Mouse (Mus musculus) spleen, adult 2 months (tissue): ENCODE results near the gene Mrpl14. TPM values are rescaled to one million over a fixed set of nuclear protein-coding genes. Genes with fewer than 3 reads are reported as not detected.

Source experiments
- DNase-seq, 2 experiments: peaks; one replicate each; pipeline versions ENCODE4 v3.0.0 to v3.0.0-alpha.2; 2012 to 2021; ENCODE audit warnings: low spot score in 2 of 2, low read depth in 1 of 2
- H3K27ac ChIP-seq: fragments of 200-500 bp; 2 replicates; pipeline ENCODE4 v1.5.1; 2012; ENCODE audit warnings: low read length, inconsistent platforms; ENCODE audit not compliant: insufficient read depth
- H3K27me3 ChIP-seq: fragments of 200-500 bp; 2 replicates; pipeline ENCODE4 v1.6.1; 2012; ENCODE audit warnings: mild to moderate bottlenecking, moderate library complexity, low read length, inconsistent platforms; ENCODE audit not compliant: control insufficient read depth, insufficient read depth
- H3K36me3 ChIP-seq: fragments of 200-500 bp; 2 replicates; pipeline ENCODE4 v1.6.1; 2012; ENCODE audit warnings: mild to moderate bottlenecking, low read length, inconsistent platforms; ENCODE audit not compliant: control insufficient read depth, insufficient read depth
- H3K4me1 ChIP-seq: fragments of 200-500 bp; 2 replicates; pipeline ENCODE4 v1.6.1; 2011; ENCODE audit warnings: inconsistent platforms; ENCODE audit not compliant: control insufficient read depth, insufficient read depth, insufficient read length
- H3K4me3 ChIP-seq: fragments of 200-500 bp; 2 replicates; pipeline ENCODE4 v1.5.1; 2011; ENCODE audit warnings: mild to moderate bottlenecking, inconsistent platforms; ENCODE audit not compliant: insufficient read depth, insufficient read length; ENCODE audit errors: extremely low read depth
- CTCF ChIP-seq: fragments of 200-500 bp; IDR thresholded peaks from 2 replicates; pipeline ENCODE4 v1.5.1; 2011; ENCODE audit warnings: mild to moderate bottlenecking, inconsistent platforms; ENCODE audit not compliant: insufficient read depth, insufficient read length, insufficient replicate concordance; ENCODE audit errors: extremely low read depth
- POLR2A ChIP-seq: fragments of 200-500 bp; IDR thresholded peaks from 2 replicates; pipeline ENCODE4 v1.6.1; 2011; ENCODE audit warnings: low read depth, low read length, inconsistent platforms
- WGBS: fragments of 180-500 bp; shearing (Covaris S2); methylation state at CpG from one replicate; pipeline ENCODE4 v1.1.7; 2018; 5-methylcytosine and 5-hydroxymethylcytosine counted together
- polyA plus RNA-seq: library from polyadenylated mRNA; depleted of rRNA; stranded (reverse); fragments of >200 nt; gene quantifications from 2 replicates; pipeline ENCODE4 v1.2.3, GENCODE M21; 2012

Mrpl14 gene
- polyA plus RNA-seq, 1 experiment, result 54.1 TPM

DNA sequence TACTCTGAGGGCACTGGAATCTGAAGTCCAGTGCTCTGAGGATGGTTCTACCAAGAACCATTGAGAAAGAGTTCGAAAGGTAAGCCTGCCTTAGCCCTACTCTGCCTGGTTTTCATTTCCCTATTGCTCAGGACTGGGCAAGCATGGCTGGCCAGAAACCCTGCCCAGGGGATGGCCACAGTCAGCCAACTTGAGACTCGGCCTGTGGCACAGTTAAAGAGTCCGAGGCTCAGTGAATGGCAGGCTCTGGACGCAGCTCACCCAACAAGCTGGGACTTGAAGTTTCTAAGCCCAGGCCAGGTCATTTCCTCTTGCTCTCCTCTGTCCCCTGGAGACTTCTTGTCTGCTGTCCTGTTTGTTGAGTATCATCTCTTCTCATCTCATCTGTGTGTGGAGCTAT, 44.6 kb downstream of the Mrpl14 start:
- Histone ChIP-seq H3K4me1 (peaks cover 5% of the 10 kb centered on the region), H3K27ac (no peak overlapping the region), H3K36me3 (no peaks in the 10 kb centered on the region), H3K27me3 (peaks cover 8% of the 10 kb centered on the region), H3K4me3 (no peak overlapping the region)
- whole genome bisulfite sequencing, result 97% methylated on average over 4 of the region's 4 CpGs
- TF ChIP-seq POLR2A, result no peak
- no peak for TF ChIP-seq CTCF
- DNase-seq, result no peak

DNA sequence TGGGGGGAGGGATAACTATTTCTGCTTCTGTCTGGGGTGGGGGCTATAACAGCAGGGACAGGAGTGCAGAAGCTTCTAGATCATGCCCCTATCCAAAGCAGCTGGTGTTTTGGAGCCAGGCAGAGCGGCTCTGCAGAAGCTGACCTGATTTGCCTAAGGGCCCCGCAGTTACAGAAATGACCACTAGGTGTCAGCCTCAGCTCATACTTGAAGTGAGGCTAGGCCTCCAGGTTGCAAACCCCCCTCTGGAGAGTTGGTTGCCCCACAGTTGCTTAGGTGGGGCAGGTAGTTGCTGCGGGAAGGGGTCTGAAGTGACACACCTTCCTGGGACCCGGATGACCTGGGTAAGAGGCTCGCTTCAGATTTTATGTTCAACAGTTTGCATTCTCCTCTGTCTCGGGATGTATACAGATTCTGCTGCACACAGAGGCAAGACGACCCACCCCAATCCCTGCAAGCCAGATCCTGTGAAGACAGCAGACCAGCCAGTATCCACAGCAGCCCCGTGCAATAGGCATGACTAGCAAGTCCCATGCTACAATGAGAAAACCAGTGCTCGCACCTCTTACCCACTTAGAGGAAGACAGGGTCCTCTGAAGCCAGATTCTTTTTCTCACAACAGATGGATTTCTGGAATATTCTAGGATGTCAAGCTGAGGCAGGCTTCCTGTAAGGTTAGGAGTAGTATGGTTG, 45.2 kb downstream of the Mrpl14 start:
- 37% methylated on average over 9 of the region's 9 CpGs for WGBS
- H3K27me3 ChIP-seq, result peaks cover 8% of the 10 kb centered on the region
- H3K4me1 ChIP-seq, result peaks cover 11% of the 10 kb centered on the region
- DNase-seq, result peak; percentile 62 to 77
- TF ChIP-seq CTCF (peak; percentile 90), POLR2A (no peak)
- no peak overlapping the region for H3K27ac ChIP-seq
- no peak overlapping the region for H3K4me3 ChIP-seq
- no peaks in the 10 kb centered on the region for H3K36me3 ChIP-seq

DNA sequence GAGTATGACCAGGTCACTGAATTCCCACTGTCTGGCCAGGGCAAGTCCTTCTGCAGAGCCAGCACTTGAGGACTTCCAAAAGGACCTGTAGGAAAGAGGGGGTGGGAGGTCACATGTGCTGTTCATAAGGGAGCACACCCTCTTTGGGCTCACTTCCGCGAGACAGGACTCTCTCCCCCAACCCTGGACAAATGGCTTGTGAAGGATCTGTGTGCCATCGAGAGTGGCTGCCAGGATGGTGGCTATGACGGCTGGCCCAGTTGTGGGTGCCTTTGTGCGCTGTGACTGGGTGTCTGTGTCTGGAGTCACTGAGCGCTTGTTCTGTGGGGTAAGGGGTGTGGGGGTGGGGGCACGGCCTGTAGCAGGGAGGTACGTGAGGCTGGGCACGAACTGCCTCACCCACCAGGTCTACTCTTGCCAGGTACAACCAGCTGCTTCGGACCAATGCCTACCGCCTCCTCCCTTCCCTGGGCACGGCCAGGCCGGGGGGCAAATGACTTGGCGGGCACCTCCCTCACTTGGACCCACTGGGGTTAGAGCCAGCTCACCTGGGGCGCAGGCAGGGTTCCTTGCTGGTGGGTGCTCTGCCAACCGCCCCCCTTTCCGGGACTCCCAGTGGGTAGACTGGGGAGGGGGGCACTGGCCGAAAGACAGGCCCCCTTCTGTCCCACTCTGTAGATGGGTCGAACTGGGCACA, 47.1 kb downstream of the Mrpl14 start:
- H3K4me1 ChIP-seq, result peaks cover 13% of the 10 kb centered on the region
- TF ChIP-seq CTCF, result no peak
- TF ChIP-seq POLR2A, result no peak
- 84% methylated on average over 18 of the region's 19 CpGs for WGBS
- no peak overlapping the region for H3K4me3 ChIP-seq
- H3K27me3 ChIP-seq, result peaks cover 11% of the 10 kb centered on the region
- no peaks in the 10 kb centered on the region for H3K36me3 ChIP-seq
- H3K27ac ChIP-seq, result no peak overlapping the region
- DNase-seq, result no peak

DNA sequence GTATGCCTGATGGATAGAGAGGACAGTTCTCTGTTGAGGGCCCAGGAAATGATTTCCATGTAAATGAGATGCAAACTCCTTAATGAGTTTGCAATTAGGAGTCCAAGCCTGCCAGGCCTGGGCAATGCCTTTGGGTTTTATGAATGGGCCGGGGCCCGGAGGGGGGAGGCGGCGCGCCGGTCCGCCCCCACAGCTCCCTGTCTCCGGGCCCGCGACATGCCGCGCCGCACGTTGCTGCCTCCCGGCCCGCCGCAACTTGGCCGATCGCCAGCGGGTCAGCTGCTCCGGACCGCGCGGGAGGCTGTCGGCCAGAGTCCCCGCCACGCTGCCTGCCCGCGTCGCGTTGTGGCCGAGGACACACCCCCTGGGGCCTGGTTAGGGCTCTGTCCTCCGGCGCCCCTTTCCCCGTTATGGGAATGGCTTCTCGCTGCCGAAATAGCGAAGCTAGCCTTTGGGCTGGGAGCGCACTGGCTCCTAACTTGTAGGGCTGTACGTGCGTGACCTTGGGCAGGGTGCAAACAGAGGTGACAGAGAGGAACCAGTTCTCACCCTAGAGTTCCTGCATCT, 47.7 kb downstream of the Mrpl14 start, which contains the start of gene 1600014C23Rik:
1600014C23Rik (minus strand) TSS at position 110 of the 567 bp plus-strand sequence.
- Histone ChIP-seq H3K27ac (no peak within 1 kb of the TSS), H3K27me3 (peaks cover 11% of the 10 kb centered on the region), H3K4me3 (no peak within 1 kb of the TSS), H3K36me3 (no peaks in the 10 kb centered on the region), H3K4me1 (peaks cover 13% of the 10 kb centered on the region)
- no peak for DNase-seq
- TF ChIP-seq CTCF (no peak), POLR2A (no peak)
- WGBS, result 5% methylated on average over 41 of the region's 41 CpGs

DNA sequence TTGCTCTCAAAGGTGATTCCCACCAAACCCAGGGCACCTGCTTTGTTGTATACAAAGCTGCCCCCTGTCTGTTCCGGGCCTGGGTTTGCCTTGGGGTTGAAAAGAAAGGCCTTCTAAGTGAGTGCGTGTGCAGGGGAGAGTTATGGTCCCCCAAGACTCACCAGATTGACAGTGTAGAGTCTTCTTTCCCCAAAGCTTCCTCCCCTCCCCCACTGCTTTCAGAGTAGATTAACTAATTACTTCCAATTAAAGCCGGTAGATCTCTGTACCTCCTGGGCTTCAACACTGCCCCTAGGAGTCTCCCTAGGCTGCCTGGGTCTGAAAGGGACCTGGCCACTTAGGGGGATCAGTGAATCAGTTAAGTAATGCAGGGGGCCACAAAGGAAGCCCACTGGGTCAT, 48.2 kb downstream of the Mrpl14 start:
- no peak overlapping the region for H3K27ac ChIP-seq
- 56% methylated on average over 3 of the region's 3 CpGs for WGBS
- H3K4me3 ChIP-seq, result no peak overlapping the region
- no peaks in the 10 kb centered on the region for H3K36me3 ChIP-seq
- H3K4me1 ChIP-seq, result peaks cover 13% of the 10 kb centered on the region
- no peak for DNase-seq
- H3K27me3 ChIP-seq, result peaks cover 11% of the 10 kb centered on the region
- TF ChIP-seq POLR2A (no peak), CTCF (no peak)

DNA sequence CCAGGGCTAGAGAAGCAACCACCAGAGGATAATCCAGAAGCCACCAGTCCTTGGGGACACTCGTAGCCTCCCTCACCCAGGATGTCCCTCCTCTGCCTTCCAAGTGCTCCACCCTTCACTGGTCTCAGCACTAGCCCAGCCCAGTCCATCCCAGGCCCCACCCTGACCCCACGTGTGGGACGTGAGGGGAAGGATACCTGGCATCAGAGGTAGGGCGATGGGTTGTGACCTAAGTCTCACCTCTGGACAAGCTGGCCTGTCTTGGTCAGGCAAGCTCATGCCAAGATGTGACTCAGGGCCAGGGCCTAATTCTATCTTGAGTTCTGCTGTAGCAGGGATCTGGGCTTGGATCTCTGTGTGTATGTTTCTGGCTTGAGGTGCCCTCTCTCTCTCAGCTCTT, 48.8 kb downstream of the Mrpl14 start:
- H3K4me3 ChIP-seq, result no peak overlapping the region
- peaks cover 13% of the 10 kb centered on the region for H3K4me1 ChIP-seq
- DNase-seq, result no peak
- H3K27ac ChIP-seq, result no peak overlapping the region
- TF ChIP-seq POLR2A, result no peak
- no peak for TF ChIP-seq CTCF
- H3K27me3 ChIP-seq, result peaks cover 11% of the 10 kb centered on the region
- H3K36me3 ChIP-seq, result no peaks in the 10 kb centered on the region
- WGBS, result 84% methylated on average over 4 of the region's 4 CpGs
